Mouse (Mus musculus): ENCODE measurements at regions not wholly inside any gene's neighbourhood (a gene's known extent, or its start where the extent isn't known, plus 50 kb on each side); places are given as distances from the start of the nearest gene placed in this dataset.
A peak's percentile ranks its signal among the peaks of the same experiment; 100 is the strongest.

DNA sequence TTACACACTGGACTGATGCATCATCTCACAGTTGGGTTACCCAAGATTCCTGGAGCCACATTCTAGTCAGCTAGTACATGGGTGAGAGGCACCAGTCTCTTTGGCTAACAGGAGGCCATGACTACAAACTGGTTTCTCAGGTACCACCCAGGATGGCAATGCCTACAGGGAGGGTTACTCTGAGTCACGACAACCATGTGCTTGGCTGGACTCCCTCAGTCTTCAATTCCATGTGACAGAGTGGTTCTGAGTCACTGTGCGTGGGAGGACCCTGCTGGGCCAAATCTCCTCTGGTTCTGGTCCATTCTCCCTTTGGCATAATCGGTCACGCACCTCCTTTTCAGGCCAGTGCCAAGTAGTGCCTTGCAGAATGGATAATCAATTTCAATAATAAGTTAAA, 482.5 kb downstream of the Tbc1d22a start:
- 68% methylated on average over 4 of the region's 4 CpGs for WGBS
- Histone ChIP-seq H3K27me3 (ENCODE audit: control insufficient read depth, insufficient read depth, low read depth, low read length) (no peaks in the 10 kb centered on the region), H3K27ac (ENCODE audit: low read length) (no peak overlapping the region), H3K4me2 (ENCODE audit: low read depth, low read length) (no peak overlapping the region), H3K9ac (ENCODE audit: low read length) (no peak overlapping the region), H3K4me3 (ENCODE audit: low read length) (no peak overlapping the region), H3K9me3 (ENCODE audit: control insufficient read depth, low read length) (no peaks in the 10 kb centered on the region), H3K4me1 (replicated peaks; ENCODE audit: control insufficient read depth, insufficient read depth, low read length) (no peaks in the 10 kb centered on the region), H3K36me3 (ENCODE audit: control insufficient read depth, insufficient read depth, low read length) (no peaks in the 10 kb centered on the region)
- no peak for ATAC-seq (ENCODE audit: low read depth)

DNA sequence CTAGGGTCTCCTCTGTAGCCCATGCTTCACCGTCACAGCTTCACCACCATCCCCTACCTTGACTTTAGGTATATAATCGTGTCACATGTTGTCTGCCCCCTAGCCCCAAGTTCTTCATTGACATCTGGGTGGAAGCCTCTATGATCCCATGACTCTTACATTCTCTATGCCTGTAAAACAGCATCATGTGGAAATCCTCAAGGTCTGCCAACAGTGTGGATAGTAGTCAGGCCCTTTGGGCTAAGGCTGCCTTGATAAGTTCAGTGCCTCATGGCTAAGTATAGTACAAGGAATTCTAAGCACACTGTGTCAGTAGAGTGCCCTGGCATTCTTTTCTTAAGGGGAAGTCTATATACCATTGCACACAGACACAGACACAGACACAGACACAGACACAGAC, 496.2 kb downstream of the Tbc1d22a start:
- H3K27ac ChIP-seq (ENCODE audit: low read length), result no peak overlapping the region
- H3K9ac ChIP-seq (ENCODE audit: low read length), result no peak overlapping the region

DNA sequence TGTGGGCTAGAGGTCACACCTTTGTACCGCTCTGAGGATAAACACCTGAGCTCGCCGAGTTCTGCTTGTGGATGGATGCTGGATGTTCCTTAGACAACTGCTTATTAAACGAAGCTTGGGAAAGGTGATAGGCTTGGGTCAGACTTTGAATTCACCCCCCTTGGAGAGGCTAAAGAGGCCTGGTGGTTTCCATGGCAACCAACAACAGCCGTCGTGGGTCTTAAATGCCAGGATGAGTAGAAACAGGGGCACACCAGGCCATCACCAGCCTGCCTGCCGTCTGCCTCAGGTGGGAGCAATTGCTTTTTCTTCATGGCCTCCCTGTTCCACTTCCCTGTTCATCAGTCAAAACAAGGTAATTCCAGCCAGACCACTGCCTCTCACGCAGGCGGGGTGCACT, 504.1 kb downstream of the Tbc1d22a start:
- Histone ChIP-seq H3K9me3 (ENCODE audit: control insufficient read depth, low read length) (no peaks in the 10 kb centered on the region; the same call in 1 of the 2 replicates), H3K4me2 (ENCODE audit: low read depth, low read length) (no peak overlapping the region), H3K9ac (ENCODE audit: low read length) (no peak overlapping the region), H3K4me3 (ENCODE audit: low read length) (no peak overlapping the region), H3K27me3 (ENCODE audit: control insufficient read depth, insufficient read depth, low read depth, low read length) (no peaks in the 10 kb centered on the region), H3K36me3 (ENCODE audit: control insufficient read depth, insufficient read depth, low read length) (no peaks in the 10 kb centered on the region), H3K27ac (ENCODE audit: low read length) (no peak overlapping the region), H3K4me1 (replicated peaks; ENCODE audit: control insufficient read depth, insufficient read depth, low read length) (no peaks in the 10 kb centered on the region)
- 51% methylated on average over 9 of the region's 9 CpGs for WGBS
- ATAC-seq (ENCODE audit: low read depth), result no peak

More for the DNA sequence above, 496.2 kb downstream of the Tbc1d22a start:
- 89% methylated on average over 2 of the region's 2 CpGs for WGBS
- no peaks in the 10 kb centered on the region for H3K9me3 ChIP-seq (ENCODE audit: control insufficient read depth, low read length)
- ATAC-seq (ENCODE audit: low read depth), result no peak
- H3K36me3 ChIP-seq (ENCODE audit: control insufficient read depth, insufficient read depth, low read length), result no peaks in the 10 kb centered on the region
- H3K4me2 ChIP-seq (ENCODE audit: low read depth, low read length), result no peak overlapping the region
- H3K27me3 ChIP-seq (ENCODE audit: control insufficient read depth, insufficient read depth, low read depth, low read length), result no peaks in the 10 kb centered on the region
- no peaks in the 10 kb centered on the region for H3K4me1 ChIP-seq (replicated peaks; ENCODE audit: control insufficient read depth, insufficient read depth, low read length)
- H3K4me3 ChIP-seq (ENCODE audit: low read length), result no peak overlapping the region

DNA sequence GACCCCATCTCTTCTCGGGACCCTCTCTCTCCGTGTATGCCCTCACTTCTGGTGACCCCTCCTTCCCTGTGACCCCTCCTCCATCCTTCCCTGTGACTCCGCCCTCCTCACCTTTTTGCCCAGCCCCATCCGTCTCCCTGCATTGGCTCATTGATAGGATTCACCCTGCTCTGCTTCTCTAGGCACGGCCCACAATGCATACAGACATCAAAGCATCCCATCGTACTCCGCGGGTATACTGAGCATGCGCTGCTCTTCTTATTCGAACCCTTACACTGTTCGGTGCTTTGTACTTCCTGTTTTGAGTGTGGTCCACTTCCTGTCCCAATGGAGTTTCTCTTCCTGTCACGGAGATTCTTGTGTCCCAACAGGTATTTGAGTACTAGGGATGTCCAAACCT, 504.8 kb downstream of the Tbc1d22a start:
- Histone ChIP-seq H3K4me3 (ENCODE audit: low read length) (no peak overlapping the region), H3K4me2 (ENCODE audit: low read depth, low read length) (no peak overlapping the region), H3K4me1 (replicated peaks; ENCODE audit: control insufficient read depth, insufficient read depth, low read length) (no peaks in the 10 kb centered on the region), H3K27me3 (ENCODE audit: control insufficient read depth, insufficient read depth, low read depth, low read length) (no peaks in the 10 kb centered on the region), H3K27ac (ENCODE audit: low read length) (no peak overlapping the region), H3K36me3 (ENCODE audit: control insufficient read depth, insufficient read depth, low read length) (no peaks in the 10 kb centered on the region), H3K9ac (ENCODE audit: low read length) (no peak overlapping the region), H3K9me3 (ENCODE audit: control insufficient read depth, low read length) (no peaks in the 10 kb centered on the region; the same call in 1 of the 2 replicates)
- 0 out of 2 replicates have a peak, but pooled peaks have one; percentile 7 for ATAC-seq (ENCODE audit: low read depth)
- WGBS, result 78% methylated on average over 12 of the region's 12 CpGs

DNA sequence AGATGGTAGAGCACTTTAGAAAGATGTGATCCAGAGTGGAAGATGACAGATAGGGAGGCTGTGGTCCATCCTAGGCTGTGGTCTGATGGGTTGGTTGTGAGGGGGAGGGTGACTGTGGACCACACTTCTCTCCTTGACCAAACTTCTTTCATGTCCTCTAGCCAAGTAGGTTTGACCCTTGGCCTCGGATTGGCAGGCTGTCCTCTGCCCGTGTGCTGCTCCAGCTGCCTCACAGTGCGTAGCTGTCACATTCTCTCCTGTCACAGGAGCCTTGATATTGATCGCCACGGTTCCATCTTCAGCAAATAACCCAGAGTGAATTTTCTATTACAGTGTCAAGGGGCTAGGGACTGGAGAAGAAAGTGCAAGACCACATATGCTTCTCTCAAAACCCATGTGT, 506.9 kb downstream of the Tbc1d22a start:
- Histone ChIP-seq H3K4me1 (replicated peaks; ENCODE audit: control insufficient read depth, insufficient read depth, low read length) (no peaks in the 10 kb centered on the region), H3K27me3 (ENCODE audit: control insufficient read depth, insufficient read depth, low read depth, low read length) (no peaks in the 10 kb centered on the region), H3K4me3 (ENCODE audit: low read length) (no peak overlapping the region), H3K4me2 (ENCODE audit: low read depth, low read length) (no peak overlapping the region), H3K27ac (ENCODE audit: low read length) (no peak overlapping the region), H3K9me3 (ENCODE audit: control insufficient read depth, low read length) (no peaks in the 10 kb centered on the region; the same call in 1 of the 2 replicates), H3K36me3 (ENCODE audit: control insufficient read depth, insufficient read depth, low read length) (no peaks in the 10 kb centered on the region), H3K9ac (ENCODE audit: low read length) (no peak overlapping the region)
- no peak for ATAC-seq (ENCODE audit: low read depth)
- WGBS, result 56% methylated on average over 5 of the region's 5 CpGs

DNA sequence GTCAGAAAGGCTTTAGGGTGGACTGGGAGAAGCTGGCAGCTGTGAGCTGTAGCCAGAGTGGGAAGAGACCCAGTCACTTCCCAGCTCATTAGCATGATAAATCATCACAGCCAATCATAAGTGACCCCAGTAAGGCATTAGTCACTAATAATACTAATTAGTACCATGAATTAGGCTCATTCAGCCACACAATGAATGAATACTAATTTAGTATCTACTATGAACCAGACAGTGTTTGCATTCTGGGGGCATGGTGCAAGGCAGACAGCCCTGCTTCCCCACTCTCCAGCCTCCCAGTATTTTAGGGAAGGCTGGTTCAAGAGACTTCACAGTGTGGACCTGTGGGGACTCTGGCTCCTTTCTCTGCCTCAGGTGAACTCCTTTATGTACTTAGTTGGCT, 523.7 kb downstream of the Tbc1d22a start:
- H3K27me3 ChIP-seq (ENCODE audit: control insufficient read depth, insufficient read depth, low read depth, low read length), result no peaks in the 10 kb centered on the region
- no peak overlapping the region for H3K4me2 ChIP-seq (ENCODE audit: low read depth, low read length)
- H3K9ac ChIP-seq (ENCODE audit: low read length), result no peak overlapping the region
- H3K36me3 ChIP-seq (ENCODE audit: control insufficient read depth, insufficient read depth, low read length), result no peaks in the 10 kb centered on the region
- H3K4me1 ChIP-seq (replicated peaks; ENCODE audit: control insufficient read depth, insufficient read depth, low read length), result no peaks in the 10 kb centered on the region
- H3K9me3 ChIP-seq (ENCODE audit: control insufficient read depth, low read length), result no peaks in the 10 kb centered on the region
- no peak for ATAC-seq (ENCODE audit: low read depth)
- no peak overlapping the region for H3K4me3 ChIP-seq (ENCODE audit: low read length)
- H3K27ac ChIP-seq (ENCODE audit: low read length), result no peak overlapping the region

DNA sequence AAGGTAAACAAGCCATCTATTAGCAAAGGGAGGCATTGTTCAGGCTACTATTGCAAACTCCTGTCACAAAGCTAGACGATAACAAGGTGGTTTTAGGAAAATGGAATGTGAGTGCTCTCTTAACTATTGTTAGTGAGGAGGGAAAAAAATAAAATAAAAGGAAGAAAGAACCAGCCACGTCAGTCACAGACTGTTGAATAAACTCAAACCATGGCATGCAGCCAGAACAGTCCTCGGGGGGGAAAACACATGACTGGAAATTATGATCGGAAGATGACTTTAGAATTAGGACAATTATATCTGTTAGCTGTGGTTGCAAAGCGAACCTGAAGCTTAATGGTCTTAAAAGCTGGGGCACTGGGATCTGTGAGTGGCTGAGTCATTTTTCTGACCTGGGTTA, 524.1 kb downstream of the Tbc1d22a start:
- H3K27ac ChIP-seq (ENCODE audit: low read length), result no peak overlapping the region
- WGBS, result 25% methylated on average over 5 of the region's 5 CpGs
- no peak for ATAC-seq (ENCODE audit: low read depth)
- H3K9me3 ChIP-seq (ENCODE audit: control insufficient read depth, low read length), result no peaks in the 10 kb centered on the region
- no peaks in the 10 kb centered on the region for H3K36me3 ChIP-seq (ENCODE audit: control insufficient read depth, insufficient read depth, low read length)
- H3K9ac ChIP-seq (ENCODE audit: low read length), result no peak overlapping the region
- H3K4me2 ChIP-seq (ENCODE audit: low read depth, low read length), result no peak overlapping the region
- H3K4me3 ChIP-seq (ENCODE audit: low read length), result no peak overlapping the region
- H3K27me3 ChIP-seq (ENCODE audit: control insufficient read depth, insufficient read depth, low read depth, low read length), result no peaks in the 10 kb centered on the region
- H3K4me1 ChIP-seq (replicated peaks; ENCODE audit: control insufficient read depth, insufficient read depth, low read length), result no peaks in the 10 kb centered on the region

DNA sequence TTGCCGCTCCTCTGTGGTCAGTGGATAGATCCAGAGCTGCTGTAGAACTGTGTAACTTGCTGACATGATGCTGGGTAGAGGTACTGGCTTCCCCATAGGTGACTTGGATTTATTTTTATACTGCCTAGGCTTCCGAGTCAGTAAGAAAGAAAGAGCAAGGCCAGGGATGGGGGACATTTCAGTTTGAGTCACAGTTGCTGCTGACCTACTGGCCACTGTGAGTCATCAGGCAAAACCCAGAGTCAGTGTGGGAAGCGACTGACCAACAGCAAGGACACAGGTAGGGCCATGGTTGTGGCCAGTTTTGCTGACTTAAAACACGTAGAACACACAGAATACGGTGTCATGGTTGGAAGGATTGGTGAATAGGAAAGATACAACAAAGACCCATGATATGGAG, 524.5 kb downstream of the Tbc1d22a start:
- H3K9ac ChIP-seq (ENCODE audit: low read length), result no peak overlapping the region
- H3K9me3 ChIP-seq (ENCODE audit: control insufficient read depth, low read length), result no peaks in the 10 kb centered on the region
- WGBS, result 77% methylated on average over 5 of the region's 5 CpGs
- no peaks in the 10 kb centered on the region for H3K36me3 ChIP-seq (ENCODE audit: control insufficient read depth, insufficient read depth, low read length)
- no peaks in the 10 kb centered on the region for H3K27me3 ChIP-seq (ENCODE audit: control insufficient read depth, insufficient read depth, low read depth, low read length)
- no peak for ATAC-seq (ENCODE audit: low read depth)
- no peak overlapping the region for H3K4me3 ChIP-seq (ENCODE audit: low read length)
- no peak overlapping the region for H3K4me2 ChIP-seq (ENCODE audit: low read depth, low read length)
- no peak overlapping the region for H3K27ac ChIP-seq (ENCODE audit: low read length)
- no peaks in the 10 kb centered on the region for H3K4me1 ChIP-seq (replicated peaks; ENCODE audit: control insufficient read depth, insufficient read depth, low read length)

DNA sequence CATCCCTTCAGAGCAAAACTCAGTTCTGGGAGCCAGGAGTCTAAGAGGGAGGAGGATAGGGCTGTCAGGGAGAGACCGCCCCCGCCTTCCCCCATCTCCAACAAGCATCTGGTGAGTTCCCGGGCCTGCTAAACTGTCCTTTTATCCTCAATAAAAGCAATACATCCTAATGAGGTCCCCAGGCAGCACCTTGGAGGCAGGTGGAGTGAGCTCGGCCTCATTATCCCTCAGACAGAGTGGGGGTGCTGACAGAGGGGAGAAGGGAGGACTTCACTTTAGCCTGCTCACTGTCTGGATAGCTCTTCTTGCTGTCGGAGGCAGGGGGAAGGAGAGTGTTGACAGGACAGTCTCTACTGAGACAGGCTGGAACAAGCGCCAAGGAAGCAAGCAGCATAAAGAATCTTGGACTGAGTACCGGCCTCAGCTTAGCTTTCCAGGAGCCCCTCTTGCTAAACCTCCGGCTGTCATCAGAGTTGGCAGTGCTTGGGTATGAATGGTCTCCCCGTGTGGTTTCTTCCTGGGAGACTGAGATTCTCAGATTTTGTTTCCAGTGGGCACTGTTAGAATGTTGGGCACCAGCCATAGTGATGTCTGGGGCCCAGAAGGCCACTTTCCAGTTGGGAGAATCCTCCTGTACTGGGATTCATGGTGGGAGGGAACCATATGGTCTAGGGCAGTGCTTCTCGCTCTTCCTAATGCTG, 537.3 kb downstream of the Tbc1d22a start:
- WGBS, result 67% methylated on average over 10 of the region's 10 CpGs
- Histone ChIP-seq H3K4me2 (ENCODE audit: low read depth, low read length) (no peak overlapping the region), H3K4me1 (replicated peaks; ENCODE audit: control insufficient read depth, insufficient read depth, low read length) (no peaks in the 10 kb centered on the region), H3K27ac (ENCODE audit: low read length) (no peak overlapping the region), H3K9ac (ENCODE audit: low read length) (no peak overlapping the region), H3K9me3 (ENCODE audit: control insufficient read depth, low read length) (no peaks in the 10 kb centered on the region), H3K27me3 (ENCODE audit: control insufficient read depth, insufficient read depth, low read depth, low read length) (no peaks in the 10 kb centered on the region), H3K4me3 (ENCODE audit: low read length) (no peak overlapping the region), H3K36me3 (ENCODE audit: control insufficient read depth, insufficient read depth, low read length) (no peaks in the 10 kb centered on the region)
- no peak; the same call in 1 of the 2 replicates for ATAC-seq (ENCODE audit: low read depth)

Data from lung, embryonic 16.5 days (tissue).